Mouse (Mus musculus) adrenal gland (tissue): ENCODE results near the gene Senp1.

ENCODE experiments used
- intact Hi-C: fragments of 180-260 bp; cut with DNase I; formaldehyde crosslinking; loops from one replicate; pipeline ENCODE4 v1.15.1; 2025

Senp1 gene

DNA sequence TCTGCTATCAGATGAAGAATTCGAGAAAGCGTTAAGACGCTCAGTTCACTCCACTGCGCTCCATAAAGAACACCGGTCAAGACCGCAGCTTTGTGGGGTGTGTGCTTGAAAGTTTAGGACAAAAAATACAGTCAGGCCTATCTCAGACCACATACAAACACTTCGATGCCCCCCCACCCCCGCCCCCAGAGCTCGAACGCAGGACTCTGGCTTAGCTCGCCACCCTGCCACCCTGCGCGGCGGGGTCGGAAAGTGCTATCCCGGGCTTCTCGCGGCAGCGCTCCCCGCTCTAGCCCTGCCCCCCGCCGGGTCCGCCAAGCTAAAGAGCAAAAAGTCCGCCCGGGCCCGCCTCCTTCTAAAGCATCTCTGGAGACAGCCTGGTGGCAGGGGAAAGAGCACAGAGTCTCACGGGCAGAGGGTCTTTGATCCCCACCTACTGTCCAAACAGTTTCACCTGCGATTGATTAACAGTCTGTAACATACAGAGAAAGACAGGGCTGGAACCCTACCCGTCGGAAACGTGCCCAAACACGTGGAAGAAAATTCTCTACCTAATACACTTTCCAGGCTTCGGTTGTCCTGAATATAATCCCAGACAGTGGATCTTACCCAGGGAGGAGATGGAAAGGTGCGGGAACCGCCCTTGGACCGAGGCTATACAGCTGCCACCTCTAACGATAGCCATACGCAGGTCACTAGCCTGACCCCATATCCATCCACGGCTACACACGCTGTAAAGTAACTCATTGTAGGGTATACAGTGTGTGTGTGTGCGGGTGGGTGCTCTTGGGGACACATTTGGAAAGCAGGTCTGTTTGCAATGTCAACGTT is 90.3 kb downstream of the Senp1 start:
- intact Hi-C loops = no loop called here

DNA sequence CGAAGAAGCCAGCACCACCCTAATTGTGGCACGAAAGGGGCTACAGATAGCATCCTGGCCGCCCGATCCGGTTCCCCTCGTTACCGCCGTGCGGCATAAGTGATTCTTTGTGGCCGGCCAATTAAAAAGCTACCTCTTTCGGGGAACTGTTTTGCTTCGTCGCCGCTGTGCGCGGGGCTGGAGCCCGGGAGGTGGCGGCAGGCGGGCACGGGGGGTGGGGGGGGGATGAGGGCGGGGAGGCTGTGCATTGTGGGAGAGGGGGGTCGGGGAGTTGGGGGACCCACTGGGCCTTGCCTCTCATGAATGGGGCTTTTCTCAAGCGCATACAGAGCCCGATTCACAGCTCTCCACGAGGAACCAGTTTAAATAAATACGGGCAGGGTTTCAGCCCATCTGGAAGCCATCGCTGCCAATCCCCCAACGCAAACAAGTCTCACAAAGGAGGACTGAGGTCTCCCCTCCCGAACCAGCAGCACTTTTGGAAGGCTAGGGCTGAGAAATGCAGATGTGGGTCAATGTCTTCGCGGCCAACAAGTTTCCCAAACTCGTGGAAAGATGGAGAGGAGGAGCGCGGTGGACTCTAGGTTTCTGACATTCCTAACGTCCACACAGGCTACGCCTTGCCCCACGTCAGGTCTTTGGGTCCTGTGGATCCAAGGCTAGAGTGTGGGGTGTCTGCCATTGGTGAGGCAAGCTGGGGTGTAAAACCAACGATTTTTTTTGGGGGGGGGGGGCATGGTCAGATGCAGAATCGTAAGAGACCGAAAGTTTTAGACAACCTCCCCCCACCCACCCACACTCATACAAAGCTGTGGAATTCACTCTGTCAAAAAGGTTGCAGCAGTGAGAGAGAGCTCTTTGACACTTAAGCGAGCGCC is 91.2 kb downstream of the Senp1 start:
- intact Hi-C loops = no loop called here

DNA sequence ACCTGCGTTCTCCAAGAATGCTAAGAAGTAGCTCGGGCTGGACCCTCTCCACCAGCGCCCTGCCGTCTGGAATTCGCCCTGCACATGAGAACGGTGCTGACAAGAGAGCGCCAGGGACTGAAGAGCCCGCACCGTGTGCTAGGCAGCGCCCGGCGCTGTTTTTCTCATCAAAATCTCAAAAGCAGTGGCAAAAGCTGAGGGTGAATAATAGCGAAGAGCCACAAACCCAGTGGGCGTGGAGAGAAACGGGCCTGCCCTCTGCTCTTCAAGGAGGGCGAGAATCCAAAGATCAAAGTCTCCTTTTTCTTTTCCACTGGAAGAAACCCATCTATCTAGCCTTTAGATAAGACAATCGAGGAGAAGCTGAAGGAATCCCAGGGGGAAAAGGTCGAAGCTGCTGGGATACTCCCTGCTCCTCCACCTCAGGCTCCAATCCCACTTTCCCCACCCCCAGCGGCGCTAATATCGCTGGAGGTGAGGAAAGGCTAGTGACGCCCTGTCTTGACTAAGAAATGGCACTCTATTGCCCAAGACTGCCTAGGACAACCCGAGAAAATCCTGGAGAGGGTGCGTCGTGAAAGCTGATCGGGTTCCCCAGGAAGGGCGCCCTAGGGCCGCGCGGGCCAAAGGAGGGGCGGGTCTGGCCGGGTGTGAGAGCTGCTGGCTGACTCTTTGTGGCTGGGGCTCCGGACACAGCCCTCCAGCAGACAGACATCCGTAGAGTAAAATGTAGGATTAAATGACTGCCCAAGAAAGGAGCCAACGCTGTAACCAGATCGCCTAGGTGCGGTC is 92.0 kb downstream of the Senp1 start:
- intact Hi-C loops = no loop called here

DNA sequence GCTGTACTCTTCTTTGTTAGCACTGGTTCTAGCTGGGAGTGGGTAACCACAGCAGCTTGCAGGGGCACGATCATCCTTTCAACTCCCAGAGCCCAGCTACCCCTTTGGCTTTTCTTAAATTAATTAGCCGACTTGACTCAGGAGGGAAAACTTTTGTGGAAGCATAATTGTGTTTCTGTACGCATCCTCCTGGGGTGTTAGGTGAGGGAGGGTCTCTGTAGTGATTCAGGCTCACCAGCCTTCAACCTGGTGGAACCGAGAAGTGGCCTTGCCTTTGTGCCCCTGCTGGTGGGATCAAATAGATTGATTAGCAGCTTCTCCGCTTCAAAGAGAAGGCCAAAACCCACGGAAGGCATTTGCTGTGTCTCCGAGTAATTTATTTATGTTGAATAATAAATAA is 93.6 kb downstream of the Senp1 start:
- intact Hi-C loops = no loop called here

DNA sequence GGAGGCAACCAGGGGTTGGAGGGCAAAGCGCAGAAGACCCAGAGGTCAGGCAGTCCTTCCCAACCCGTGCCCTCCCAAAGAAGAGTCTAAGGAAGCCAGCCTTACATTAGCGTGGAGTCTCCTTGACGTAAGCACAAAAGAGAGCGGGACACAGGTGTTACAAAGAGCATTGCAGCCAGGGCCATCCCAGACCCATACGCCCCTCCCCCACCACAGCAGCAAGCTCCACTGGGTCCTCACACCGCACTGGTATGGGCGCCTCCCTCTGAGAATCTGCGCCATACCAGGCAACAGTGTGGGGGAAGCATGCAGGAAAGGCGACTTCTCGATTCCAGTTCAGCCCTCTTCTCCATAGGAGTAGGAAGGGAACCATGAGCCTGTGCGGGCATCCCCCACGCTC is 94.0 kb downstream of the Senp1 start:
- intact Hi-C loops = no loop called here

DNA sequence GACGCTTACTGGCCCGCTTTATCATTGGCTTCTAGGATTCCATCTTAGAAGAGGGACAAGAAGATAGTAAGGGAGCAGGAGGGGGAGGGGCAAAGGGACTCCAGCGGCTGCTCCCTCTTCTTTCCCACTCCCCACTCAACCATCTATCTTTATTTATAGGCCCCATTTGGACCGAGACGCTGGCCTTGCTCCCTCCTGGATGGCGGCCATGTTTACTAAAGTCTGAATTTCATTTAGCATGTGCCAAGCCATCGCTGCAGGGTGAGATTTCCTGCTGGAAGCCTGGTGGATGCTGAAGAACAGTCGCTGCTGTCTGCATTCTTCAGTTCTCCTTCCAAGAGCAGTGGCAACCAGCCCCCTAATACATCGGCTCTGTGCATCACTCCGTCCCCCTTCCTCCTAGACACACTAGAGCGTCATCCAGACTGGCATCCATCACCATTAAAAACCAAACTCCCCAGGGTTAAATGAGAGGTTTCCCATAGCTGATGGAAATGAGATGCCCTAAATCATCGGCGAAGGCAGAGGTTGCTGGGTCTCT is 96.8 kb downstream of the Senp1 start:
- intact Hi-C loops = no loop called here

DNA sequence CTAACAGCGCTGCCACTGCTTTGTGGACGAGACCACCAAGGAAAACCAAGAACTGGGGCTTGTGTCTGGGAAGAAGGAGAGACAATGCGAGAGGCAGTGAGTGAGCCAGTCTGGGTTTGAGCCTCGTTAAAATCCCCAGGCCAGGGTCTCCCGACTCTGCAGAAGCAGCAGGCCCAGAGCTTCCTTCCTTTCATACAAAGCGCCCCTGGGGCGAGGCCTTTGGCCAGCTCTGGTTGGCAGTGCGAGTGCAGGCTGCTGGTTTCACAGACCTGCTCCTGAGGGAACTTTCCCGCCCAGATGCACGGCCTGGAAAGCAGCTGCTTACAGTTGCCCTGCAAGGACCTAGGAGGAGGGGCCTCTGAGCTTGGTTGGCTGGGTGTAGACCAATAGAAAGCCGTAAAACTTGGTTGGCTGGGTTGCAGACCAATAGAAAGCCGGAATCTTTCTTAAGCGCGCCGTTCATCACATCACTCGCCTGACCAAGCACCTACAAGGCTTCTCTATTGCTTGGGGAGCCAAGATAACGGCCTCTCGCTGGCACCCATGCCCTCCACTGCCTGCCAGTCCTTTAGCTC is 100.7 kb downstream of the Senp1 start:
- intact Hi-C loops = no loop called here

DNA sequence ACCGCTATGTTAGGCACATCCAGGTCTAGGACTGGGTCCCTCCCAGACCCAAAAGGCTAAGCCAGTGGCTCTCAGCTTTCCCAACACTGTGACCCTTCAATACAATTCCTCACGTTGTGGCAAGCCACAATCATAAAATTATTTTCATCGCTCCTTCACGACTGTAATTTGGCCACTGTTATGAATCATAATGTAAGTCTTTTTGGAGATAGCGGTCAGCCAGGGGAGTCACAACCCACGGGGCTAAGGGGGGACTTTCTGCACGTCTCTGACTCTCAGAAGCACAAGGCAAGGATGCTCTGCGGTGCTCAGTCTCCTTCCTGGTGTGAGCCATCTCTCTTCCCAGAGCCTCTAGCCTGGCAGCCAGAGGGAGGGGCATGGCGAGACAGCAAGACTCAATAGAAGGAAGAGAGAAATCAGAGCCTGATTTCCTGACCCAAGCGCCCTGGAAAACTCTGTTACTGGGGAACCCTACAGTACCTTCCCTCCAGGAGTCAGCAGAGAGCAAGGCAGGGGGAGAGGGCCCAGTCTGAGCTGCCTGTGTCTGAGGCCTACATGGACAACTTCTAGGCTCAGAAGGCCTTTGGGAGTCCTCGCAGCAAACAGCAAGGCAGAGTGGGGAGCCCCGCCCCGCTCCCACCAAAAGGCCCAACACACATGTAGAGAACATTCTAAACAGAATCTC is 101.4 kb downstream of the Senp1 start:
- intact Hi-C loops = no loop called here

DNA sequence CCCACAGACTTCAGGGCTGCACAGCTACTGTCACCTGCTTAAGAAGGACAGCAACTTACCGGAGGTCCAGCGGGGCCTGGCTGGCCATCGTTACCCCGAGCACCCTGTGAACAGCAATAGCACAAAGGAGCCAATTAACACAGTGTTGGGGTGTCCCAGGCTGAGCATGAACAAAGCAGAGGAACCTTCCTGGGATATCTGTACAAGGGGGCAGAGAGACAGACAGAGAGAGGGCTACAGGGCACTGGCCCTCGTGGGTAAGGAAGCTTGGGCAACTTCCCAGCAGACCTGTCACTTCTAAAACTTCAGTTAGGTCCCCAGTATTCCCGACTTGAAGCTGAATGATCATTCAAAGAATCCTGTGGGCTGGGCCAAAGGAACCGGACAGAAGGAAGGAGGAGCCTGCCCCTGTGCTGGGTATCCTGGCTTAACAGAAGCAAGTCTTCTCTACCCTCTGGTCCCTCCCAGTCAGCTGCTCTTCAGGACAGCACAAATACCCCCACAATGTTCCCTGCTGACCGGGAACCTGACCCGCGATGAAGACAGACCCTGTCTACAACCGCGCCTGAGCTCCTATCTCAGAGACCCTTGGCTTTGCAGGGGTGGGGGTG is 102.2 kb downstream of the Senp1 start:
- intact Hi-C loops = no loop called here

DNA sequence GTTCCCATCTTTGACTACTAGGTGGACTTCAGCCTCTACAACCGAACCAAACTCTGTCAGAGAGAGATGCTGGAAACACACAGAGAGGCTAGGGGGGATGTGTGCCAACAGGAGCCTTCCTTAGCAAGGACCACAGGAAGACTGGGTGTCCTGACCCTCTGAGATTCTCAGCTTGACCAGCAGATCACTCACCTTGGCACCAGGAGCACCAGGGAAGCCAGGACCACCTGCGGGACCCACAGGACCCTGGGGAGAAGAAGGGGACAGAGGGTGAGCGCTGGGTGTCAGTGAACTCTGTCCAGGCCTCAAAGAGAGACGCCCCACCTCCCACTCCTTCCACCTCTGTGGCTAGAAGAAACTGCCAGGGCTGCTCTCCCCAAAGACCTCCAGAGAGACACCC is 102.8 kb downstream of the Senp1 start:
- intact Hi-C loops = no loop called here

DNA sequence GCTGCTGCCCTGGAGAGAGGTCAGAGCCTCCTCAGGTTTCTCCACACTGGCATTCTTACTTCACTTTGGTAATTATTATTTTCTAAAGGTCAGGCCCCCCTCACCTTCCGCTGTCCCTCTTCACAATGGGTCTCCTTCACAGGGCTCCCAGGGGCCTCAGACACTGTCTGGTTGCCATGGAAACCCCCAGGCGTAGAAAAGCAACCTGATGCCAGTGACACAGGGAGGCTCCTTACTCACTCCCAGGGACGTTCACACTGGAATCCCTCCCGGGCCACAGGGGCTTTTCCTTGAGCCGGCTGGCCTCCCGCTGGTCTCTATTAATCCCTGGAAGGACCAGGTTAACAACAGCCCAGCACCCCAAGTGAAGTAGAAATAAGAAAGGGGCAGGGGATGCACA is 103.4 kb downstream of the Senp1 start:
- intact Hi-C loops = no loop called here

DNA sequence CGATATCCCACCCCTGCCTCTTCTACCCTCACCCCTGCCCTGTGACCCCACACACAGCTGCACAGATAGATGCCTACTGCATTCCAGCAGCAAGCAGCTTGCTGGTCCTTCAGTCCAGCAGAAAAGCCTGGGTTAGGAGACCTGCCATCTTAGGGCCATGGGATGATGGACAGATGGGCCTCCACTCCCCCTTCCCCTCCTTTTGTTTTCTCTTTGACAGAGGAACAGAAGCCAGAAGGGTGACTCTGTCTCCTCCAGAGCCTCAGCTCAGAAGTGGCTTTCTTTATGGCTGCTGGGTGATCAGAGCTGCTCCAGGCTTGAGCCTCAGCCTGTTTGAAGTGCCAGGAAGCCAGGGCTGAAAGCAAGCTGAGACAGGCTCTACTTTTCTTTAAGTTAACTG is 104.0 kb downstream of the Senp1 start:
- intact Hi-C loops = no loop called here
